24 mouse cellular contexts compared by ENCODE assay signal in the genomic region with DNA sequence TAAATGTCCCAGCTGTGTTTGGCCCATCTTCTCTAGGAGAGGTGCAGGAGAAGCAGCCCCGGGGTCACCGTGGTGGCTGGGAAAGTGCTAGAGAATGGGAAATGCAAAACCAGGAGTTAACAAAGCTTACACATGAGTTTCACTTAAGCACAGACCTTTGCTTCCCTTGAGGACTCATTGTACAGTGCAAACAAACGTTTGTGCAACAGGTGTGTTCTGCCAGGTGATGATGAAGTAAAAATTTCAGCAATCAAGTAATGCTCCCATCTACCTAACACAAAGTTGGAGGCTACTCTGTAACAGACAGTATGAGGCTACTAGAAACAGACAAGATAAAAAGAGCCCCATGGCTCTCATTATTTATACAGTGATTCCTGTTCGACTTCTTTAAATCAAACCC.
"Had no signal": no experiment of that assay in that cellular context is flagged by ENCODE, and none has a peak within 500 bp of the region (broad histone marks: within the 10 kb centered on the region; RNA-seq: fewer than 3 reads in every experiment).

No protein-coding gene starts in this region.

- H3K27me3 ChIP-seq: heart, embryonic 12.5 days; hindbrain, embryonic 12.5 days; intestine, embryonic 15.5 days; limb, embryonic 12.5 days had no signal

- DNase-seq: forebrain, postnatal 0 days; gastrocnemius, postnatal 14 days; gastrocnemius, postnatal 36 days; heart, adult 18-20 months; heart, postnatal 10 days; heart, postnatal 4 days; kidney, adult 18-20 months; kidney, adult 8-10 months; kidney, postnatal 10 days; kidney, postnatal 25 days; kidney, postnatal 4 days had no signal

- H3K27ac ChIP-seq: heart, embryonic 10.5 days; hindbrain, embryonic 10.5 days; hindbrain, embryonic 12.5 days; hindbrain, embryonic 14.5 days; intestine, embryonic 15.5 days; layer of hippocampus, adult 2 months; left cerebral cortex, adult 2 months; limb, embryonic 10.5 days; limb, embryonic 12.5 days had no signal

- H3K4me2 ChIP-seq: heart, embryonic 12.5 days; hindbrain, embryonic 12.5 days; hindbrain, embryonic 14.5 days; intestine, embryonic 15.5 days; limb, embryonic 12.5 days had no signal

- H3K4me3 ChIP-seq: heart, embryonic 10.5 days; heart, embryonic 12.5 days; hindbrain, embryonic 10.5 days; hindbrain, embryonic 12.5 days; intestine, embryonic 15.5 days; layer of hippocampus, adult 2 months; left cerebral cortex, adult 2 months; limb, embryonic 10.5 days; limb, embryonic 12.5 days had no signal

- H3K9me3 ChIP-seq: heart, embryonic 10.5 days; heart, embryonic 12.5 days; hindbrain, embryonic 10.5 days; hindbrain, embryonic 12.5 days; intestine, embryonic 15.5 days; limb, embryonic 10.5 days; limb, embryonic 12.5 days had no signal

- ATAC-seq: forebrain, postnatal 0 days; hindbrain, embryonic 16.5 days; inflammation-experienced regulatory T-cells, adult 6 months; intestine, embryonic 15.5 days; intestine, postnatal 0 days had no signal

- H3K9ac ChIP-seq: forebrain, postnatal 0 days; heart, embryonic 12.5 days; hindbrain, embryonic 12.5 days; hindbrain, embryonic 14.5 days; intestine, embryonic 15.5 days; limb, embryonic 12.5 days had no signal

- H3K36me3 ChIP-seq: heart, embryonic 10.5 days; hindbrain, embryonic 10.5 days; hindbrain, embryonic 12.5 days; intestine, embryonic 15.5 days; limb, embryonic 12.5 days had no signal
